8 mouse cellular contexts compared by ENCODE assay signal in the genomic region with DNA sequence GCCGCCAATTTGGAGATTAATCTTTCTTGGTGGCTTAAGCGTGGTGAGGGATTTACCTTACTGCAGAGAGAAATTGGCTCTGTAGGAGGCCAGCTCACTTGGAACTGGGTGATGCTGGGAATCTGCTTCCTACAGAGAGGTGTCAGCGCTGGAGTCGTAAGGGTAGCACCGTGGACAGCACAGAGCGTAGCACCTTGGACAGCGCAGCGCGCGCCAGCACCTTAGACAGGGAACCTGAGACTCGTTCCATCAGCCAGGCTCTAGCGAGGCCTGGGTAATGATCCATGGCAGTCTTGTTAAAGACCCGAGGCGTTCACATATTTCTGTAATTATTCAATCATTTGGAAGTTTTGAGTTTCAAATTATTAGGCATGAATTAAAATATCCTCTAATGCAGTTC.
A peak's percentile ranks its signal among the peaks of the same experiment; 100 is the strongest.
DNase-seq lines count a peak whose midpoint lies in the region; ATAC-seq lines count a peak whose summit lies in the region.

No protein-coding gene starts in this region.

- H3K27me3 ChIP-seq in heart, embryonic 10.5 days (ENCODE audit: insufficient read depth, poor library complexity, severe bottlenecking) = no peaks in the 10 kb centered on the region
- H3K27me3 ChIP-seq in lung, embryonic 16.5 days (ENCODE audit: control insufficient read depth, insufficient read depth, low read depth, low read length) = no peaks in the 10 kb centered on the region

- no peak overlapping the region for H3K4me2 ChIP-seq in lung, embryonic 16.5 days (ENCODE audit: low read depth, low read length)

- DNase-seq in heart, embryonic 10.5 days (ENCODE audit: low spot score) = peak; percentile 83
- no peak for DNase-seq in heart, adult 9 months (ENCODE audit: low spot score in 2 of 2)
- peak; percentile 71 for DNase-seq in Muller cell, postnatal 12 days (ENCODE audit: inconsistent ontology term)
- DNase-seq in heart, postnatal 4 days = peak; percentile 68
- DNase-seq in thymus, postnatal 36 days = no peak
- no peak for DNase-seq in cerebellum, adult 8-10 months
- DNase-seq in layer of hippocampus, adult 9-10 months (ENCODE audit: low spot score) = no peak

- no peak overlapping the region for H3K27ac ChIP-seq in heart, embryonic 10.5 days
- no peak overlapping the region for H3K27ac ChIP-seq in lung, embryonic 16.5 days (ENCODE audit: low read length)

- WGBS in heart, embryonic 10.5 days = 6% methylated on average over 14 of the region's 14 CpGs
- 4% methylated on average over 14 of the region's 14 CpGs for WGBS in lung, embryonic 16.5 days

- ATAC-seq in lung, embryonic 16.5 days (ENCODE audit: low read depth) = peak; percentile 77

- H3K4me3 ChIP-seq in heart, embryonic 10.5 days = no peak overlapping the region
- no peak overlapping the region for H3K4me3 ChIP-seq in lung, embryonic 16.5 days (ENCODE audit: low read length)

- H3K9ac ChIP-seq in lung, embryonic 16.5 days (ENCODE audit: low read length) = no peak overlapping the region

- no peaks in the 10 kb centered on the region for H3K4me1 ChIP-seq in heart, embryonic 10.5 days
- no peaks in the 10 kb centered on the region for H3K4me1 ChIP-seq in lung, embryonic 16.5 days (replicated peaks; ENCODE audit: control insufficient read depth, insufficient read depth, low read length)

- H3K9me3 ChIP-seq in heart, embryonic 10.5 days = no peaks in the 10 kb centered on the region
- H3K9me3 ChIP-seq in lung, embryonic 16.5 days (ENCODE audit: control insufficient read depth, low read length) = no peaks in the 10 kb centered on the region

- no peaks in the 10 kb centered on the region for H3K36me3 ChIP-seq in heart, embryonic 10.5 days
- no peaks in the 10 kb centered on the region for H3K36me3 ChIP-seq in lung, embryonic 16.5 days (ENCODE audit: control insufficient read depth, insufficient read depth, low read length)

Comparison
In these comparisons a context has a peak if more than half of its experiments do, and no peak if none do; other contexts are left out.
1. DNase-seq: peak in heart, embryonic 10.5 days (single experiment), Muller cell, postnatal 12 days (single experiment) and heart, postnatal 4 days (single experiment); none in heart, adult 9 months (0 of 2), thymus, postnatal 36 days (0 of 2), cerebellum, adult 8-10 months (single experiment) and layer of hippocampus, adult 9-10 months (single experiment).